Mouse (Mus musculus): Measurements from ENCODE around the gene Rfc3.
"Not testable (repeated sequence)": the region's sequence is repeated elsewhere in the genome, so short reads cannot be mapped to it uniquely, and the experiment has no call there.

GRCm38 (mm10) chr5:151693636-151694035 lies 42.6 kb upstream of the Rfc3 start:
- TF ChIP-seq CTCF (IDR thresholded peaks at IDR 0.05; ENCODE audit: borderline replicate concordance, insufficient read depth, low read length); POLR2A (IDR thresholded peaks at IDR 0.05; ENCODE audit: low read depth, low read length): not testable (repeated sequence)

Measured in embryonic fibroblast, embryonic 13.5 days (primary cell).